Mouse (Mus musculus) embryonic facial prominence, embryonic 14.5 days (tissue): ENCODE measurements at regions not wholly inside any gene's neighbourhood (a gene's known extent, or its start where the extent isn't known, plus 50 kb on each side); places are given as distances from the start of the nearest gene placed in this dataset.
"Not testable (repeated sequence)": the region's sequence is repeated elsewhere in the genome, so short reads cannot be mapped to it uniquely, and the experiment has no call there.

ENCODE experiments used
- ATAC-seq: fragments of 200-750 bp; cut with Nextera tagmentation; 2 replicates; pipeline ENCODE4 v1.8.0; 2017; ENCODE audit warnings: low read depth, moderate number of reproducible peaks, moderate TSS enrichment
- DNase-seq: peaks from one replicate; pipeline ENCODE4 v3.0.0-alpha.2; 2015; ENCODE audit warnings: low spot score
- H3K27ac ChIP-seq: fragments of 300-500 bp; sonication (generic); replicated peaks from 2 replicates; pipeline ENCODE4 v1.5.1; 2014; ENCODE audit warnings: low read depth, mild to moderate bottlenecking, low read length, moderate library complexity
- H3K27me3 ChIP-seq: fragments of 300-500 bp; sonication (generic); replicated peaks from 2 replicates; pipeline ENCODE4 v1.6.1; 2014; ENCODE audit warnings: low read length; ENCODE audit not compliant: control insufficient read depth, insufficient read depth
- H3K36me3 ChIP-seq: fragments of 300-500 bp; sonication (generic); 2 replicates; pipeline ENCODE4 v1.6.1; 2014; ENCODE audit warnings: low read length, mixed read lengths; ENCODE audit not compliant: control insufficient read depth, insufficient read depth
- H3K4me1 ChIP-seq: fragments of 300-500 bp; sonication (generic); 2 replicates; pipeline ENCODE4 v1.6.1; 2014; ENCODE audit warnings: antibody characterized with exemption, low read length; ENCODE audit not compliant: control insufficient read depth, insufficient read depth
- H3K4me2 ChIP-seq: fragments of 300-500 bp; sonication (generic); 2 replicates; pipeline ENCODE4 v1.6.1; 2014; ENCODE audit warnings: low read depth, mild to moderate bottlenecking, low read length, moderate library complexity, mixed read lengths
- H3K4me3 ChIP-seq: fragments of 300-500 bp; sonication (generic); 2 replicates; pipeline ENCODE4 v1.5.1; 2014; ENCODE audit warnings: low read depth, mild to moderate bottlenecking, low read length
- H3K9ac ChIP-seq: fragments of 300-500 bp; sonication (generic); 2 replicates; pipeline ENCODE4 v1.6.1; 2014; ENCODE audit warnings: low read depth, mild to moderate bottlenecking, low read length, moderate library complexity, mixed read lengths
- H3K9me3 ChIP-seq: fragments of 300-500 bp; sonication (generic); 2 replicates; pipeline ENCODE4 v1.6.1; 2016; ENCODE audit warnings: low read length; ENCODE audit not compliant: control insufficient read depth
- WGBS: fragments of 180-500 bp; shearing (Covaris S2); extraction: QIAGEN DNeasy Blood & Tissue Kit; methylation state at CpG from one replicate; pipeline ENCODE4 v1.1.7; 2014; 5-methylcytosine and 5-hydroxymethylcytosine counted together

DNA sequence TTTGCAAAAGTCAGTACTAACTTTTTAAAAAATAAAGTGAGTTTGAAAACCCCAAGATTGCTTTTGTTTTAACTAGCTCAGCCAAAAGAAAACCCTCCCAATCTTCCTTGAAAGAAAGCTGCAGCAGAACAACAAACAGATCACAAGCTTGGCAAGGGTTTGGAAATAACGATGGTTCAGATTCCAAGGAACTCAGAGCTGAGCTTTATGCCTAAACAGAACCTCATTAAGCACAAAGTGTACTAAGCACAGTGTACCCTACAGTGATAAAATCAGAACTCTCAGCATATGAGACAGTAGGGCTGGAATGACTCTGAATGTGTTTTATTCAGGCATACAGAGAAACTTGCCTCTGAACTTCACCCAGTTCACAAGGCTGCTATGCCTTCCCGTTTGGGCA, 77.9 kb upstream of the Pnpt1 start:
- H3K9ac ChIP-seq, result no peak overlapping the region
- no peak overlapping the region for H3K4me2 ChIP-seq
- no peaks in the 10 kb centered on the region for H3K4me1 ChIP-seq
- H3K4me3 ChIP-seq, result no peak overlapping the region
- WGBS, result 51% methylated on average over 2 of the region's 2 CpGs
- ATAC-seq (no peak), DNase-seq (no peak)
- no peak overlapping the region for H3K27ac ChIP-seq
- no peaks in the 10 kb centered on the region for H3K36me3 ChIP-seq
- no peaks in the 10 kb centered on the region for H3K9me3 ChIP-seq
- H3K27me3 ChIP-seq, result no peaks in the 10 kb centered on the region

DNA sequence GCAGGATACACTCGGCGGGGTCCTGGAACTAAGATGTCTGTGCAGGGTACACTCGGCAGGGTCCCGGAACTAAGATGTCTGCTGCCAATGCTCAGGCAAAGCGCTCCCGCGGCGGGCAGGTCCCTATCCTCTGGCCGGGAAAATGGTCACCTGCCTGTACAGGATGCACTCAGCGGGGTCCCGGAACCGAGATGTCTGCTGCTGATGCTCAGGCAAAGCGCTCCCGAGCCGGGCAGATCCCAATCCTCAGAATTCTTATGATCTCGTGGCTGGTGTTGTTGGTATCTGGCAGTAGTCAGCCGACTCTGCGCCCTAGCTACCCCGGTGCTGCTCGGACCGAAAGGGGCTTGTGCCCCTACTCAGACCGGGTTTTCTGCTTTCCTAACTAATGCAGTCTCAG, 61.0 kb upstream of the Pnpt1 start:
- not testable (repeated sequence) for ATAC-seq, H3K27ac ChIP-seq, H3K4me3 ChIP-seq, H3K9ac ChIP-seq, H3K27me3 ChIP-seq, H3K36me3 ChIP-seq, H3K4me2 ChIP-seq, H3K4me1 ChIP-seq, DNase-seq, H3K9me3 ChIP-seq
- WGBS, result 86% methylated on average over 15 of the region's 22 CpGs

DNA sequence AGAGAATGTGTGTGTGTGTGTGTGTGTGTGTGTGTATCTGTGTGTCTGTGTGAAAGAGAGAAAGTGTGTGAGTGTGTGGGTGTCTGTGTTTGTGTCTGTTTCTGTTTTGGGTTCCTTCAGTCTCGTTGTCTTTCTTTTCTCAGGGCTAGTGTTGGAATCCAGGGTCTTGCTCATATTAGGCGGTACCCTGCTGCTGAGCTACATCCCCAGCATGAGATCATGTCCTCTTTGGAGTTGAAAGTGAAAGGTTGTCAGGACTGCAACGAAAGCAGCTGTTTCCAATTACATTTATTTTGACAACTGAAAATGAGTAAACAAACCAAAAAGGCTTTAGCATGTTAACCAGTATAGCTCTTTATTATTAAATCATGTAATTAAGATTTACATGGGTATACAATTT, 58.3 kb upstream of the Pnpt1 start:
- Histone ChIP-seq H3K27ac (no peak overlapping the region), H3K4me2 (no peak overlapping the region), H3K4me3 (no peak overlapping the region), H3K9ac (no peak overlapping the region), H3K36me3 (no peaks in the 10 kb centered on the region), H3K4me1 (no peaks in the 10 kb centered on the region), H3K27me3 (no peaks in the 10 kb centered on the region), H3K9me3 (no peaks in the 10 kb centered on the region)
- no peak for ATAC-seq
- DNase-seq, result no peak
- WGBS, result 23% methylated on average over 3 of the region's 3 CpGs
